Mouse (Mus musculus): ENCODE measurements around the gene Cyp3a57. TPM values are rescaled to one million over a fixed set of nuclear protein-coding genes. Genes with fewer than 3 reads are reported as not detected.
"Not testable (repeated sequence)": the region's sequence is repeated elsewhere in the genome, so short reads cannot be mapped to it uniquely, and the experiment has no call there.

Cyp3a57 gene
- polyA plus RNA-seq, 1 experiment from 2014 or later, result not detected

GRCm38 (mm10) chr5:145353081-145353480 lies 8.0 kb downstream of the Cyp3a57 start:
- Histone ChIP-seq H3K9ac (ENCODE audit: low read depth, low read length) (no peak overlapping the region), H3K4me1 (ENCODE audit: control insufficient read depth, insufficient read depth, low read length) (no peaks in the 10 kb centered on the region), H3K36me3 (ENCODE audit: control insufficient read depth, insufficient read depth, low read length) (no peaks in the 10 kb centered on the region), H3K27ac (ENCODE audit: low read depth, low read length) (no peak overlapping the region), H3K4me2 (replicated peaks; ENCODE audit: low read depth, low read length) (no peak overlapping the region), H3K9me3 (ENCODE audit: control insufficient read depth, low read length) (no peaks in the 10 kb centered on the region), H3K27me3 (ENCODE audit: control insufficient read depth, insufficient read depth, low read length) (no peaks in the 10 kb centered on the region), H3K4me3 (ENCODE audit: low read length) (no peak overlapping the region)
- no peak for ATAC-seq (ENCODE audit: low FRiP score, low TSS enrichment)
- WGBS, result 77% methylated on average over 1 of the region's 1 CpGs

DNA sequence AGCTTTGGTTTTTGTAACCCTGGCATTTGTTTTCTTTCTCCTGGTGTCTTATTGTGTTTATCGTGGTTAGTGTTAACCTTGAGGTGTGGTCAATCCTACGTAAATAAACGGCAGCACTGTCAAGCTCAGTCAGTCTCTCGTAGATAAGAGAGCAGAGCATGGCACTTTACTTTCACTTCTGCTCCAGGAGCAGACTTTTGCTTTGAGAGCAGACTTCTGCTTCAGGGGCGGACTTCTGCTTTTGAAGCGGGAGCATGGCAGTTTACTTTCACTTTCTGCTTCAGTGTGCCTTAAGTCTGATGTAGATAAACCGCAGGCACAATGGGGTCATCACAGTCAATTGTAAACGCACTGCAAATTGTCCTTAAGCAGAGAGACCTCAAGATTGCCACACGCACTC lies 70.3 kb downstream of the Cyp3a57 start:
- H3K4me1 ChIP-seq (ENCODE audit: control insufficient read depth, insufficient read depth, low read length); H3K9me3 ChIP-seq (ENCODE audit: control insufficient read depth, low read length); H3K36me3 ChIP-seq (ENCODE audit: control insufficient read depth, insufficient read depth, low read length); ATAC-seq (ENCODE audit: low FRiP score, low TSS enrichment); H3K27ac ChIP-seq (ENCODE audit: low read depth, low read length); H3K9ac ChIP-seq (ENCODE audit: low read depth, low read length); H3K4me3 ChIP-seq (ENCODE audit: low read length); H3K27me3 ChIP-seq (ENCODE audit: control insufficient read depth, insufficient read depth, low read length); H3K4me2 ChIP-seq (replicated peaks; ENCODE audit: low read depth, low read length): not testable (repeated sequence)
- WGBS, result 88% methylated on average over 9 of the region's 9 CpGs

- no peak overlapping the region for H3K4me3 ChIP-seq (ENCODE audit: low read length)
- no peaks in the 10 kb centered on the region for H3K9me3 ChIP-seq (ENCODE audit: control insufficient read depth, low read length)
- no peaks in the 10 kb centered on the region for H3K4me1 ChIP-seq (ENCODE audit: control insufficient read depth, insufficient read depth, low read length)
- no peaks in the 10 kb centered on the region for H3K27me3 ChIP-seq (ENCODE audit: control insufficient read depth, insufficient read depth, low read length)
- H3K9ac ChIP-seq (ENCODE audit: low read depth, low read length), result no peak overlapping the region
- no peak overlapping the region for H3K27ac ChIP-seq (ENCODE audit: low read depth, low read length)
- 74% methylated on average over 1 of the region's 1 CpGs for WGBS
- H3K36me3 ChIP-seq (ENCODE audit: control insufficient read depth, insufficient read depth, low read length), result no peaks in the 10 kb centered on the region
- ATAC-seq (ENCODE audit: low FRiP score, low TSS enrichment), result no peak
- no peak overlapping the region for H3K4me2 ChIP-seq (replicated peaks; ENCODE audit: low read depth, low read length)
Observed at GRCm38 (mm10) chr5:145422287-145422686, 77.2 kb downstream of the Cyp3a57 start.

DNA sequence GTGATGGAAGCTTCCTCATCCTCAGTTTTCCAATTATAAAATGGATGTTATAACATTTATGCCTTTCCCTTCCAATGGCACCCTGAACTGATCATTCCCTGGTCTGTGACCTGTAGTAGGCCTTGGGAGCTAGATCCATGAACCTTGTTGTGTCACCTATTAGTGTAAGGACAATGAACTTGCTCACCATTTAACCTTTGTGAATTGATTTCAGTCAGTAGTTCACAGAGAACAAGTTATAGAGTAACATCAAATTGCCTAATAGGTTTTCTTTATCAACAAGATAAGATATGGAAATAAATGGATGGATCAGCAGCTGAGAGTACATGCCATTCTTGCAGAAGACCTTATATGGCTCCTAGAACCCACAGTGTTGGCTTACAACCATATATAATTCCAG lies 85.9 kb downstream of the Cyp3a57 start:
- H3K36me3 ChIP-seq (ENCODE audit: control insufficient read depth, insufficient read depth, low read length), result no peaks in the 10 kb centered on the region
- H3K9ac ChIP-seq (ENCODE audit: low read depth, low read length), result no peak overlapping the region
- H3K9me3 ChIP-seq (ENCODE audit: control insufficient read depth, low read length), result peaks cover 7% of the 10 kb centered on the region; the same call in 1 of the 2 replicates
- no peak overlapping the region for H3K4me3 ChIP-seq (ENCODE audit: low read length)
- no peak overlapping the region for H3K27ac ChIP-seq (ENCODE audit: low read depth, low read length)
- ATAC-seq (ENCODE audit: low FRiP score, low TSS enrichment), result no peak
- H3K4me1 ChIP-seq (ENCODE audit: control insufficient read depth, insufficient read depth, low read length), result no peaks in the 10 kb centered on the region
- no peaks in the 10 kb centered on the region for H3K27me3 ChIP-seq (ENCODE audit: control insufficient read depth, insufficient read depth, low read length)
- no peak overlapping the region for H3K4me2 ChIP-seq (replicated peaks; ENCODE audit: low read depth, low read length)

DNA sequence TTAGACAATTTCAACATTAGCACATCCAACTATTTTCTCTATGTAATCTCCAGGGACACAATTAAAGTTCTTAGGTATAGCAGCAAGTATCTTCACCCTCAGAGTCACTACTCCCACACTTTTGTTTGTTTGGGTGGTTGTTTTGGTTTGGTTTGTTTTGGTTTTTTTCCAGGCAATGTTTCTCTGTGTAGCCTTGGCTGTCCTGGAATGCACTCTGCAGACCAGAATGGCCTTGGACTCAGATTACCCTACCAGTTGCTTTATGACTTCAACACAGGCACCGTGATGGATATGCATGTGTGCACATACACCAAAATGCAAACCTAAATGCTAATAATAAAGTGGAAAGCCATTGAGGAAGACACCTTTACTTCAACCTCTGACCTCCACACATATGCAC lies 88.6 kb downstream of the Cyp3a57 start:
- Histone ChIP-seq H3K36me3 (ENCODE audit: control insufficient read depth, insufficient read depth, low read length) (no peaks in the 10 kb centered on the region), H3K4me2 (replicated peaks; ENCODE audit: low read depth, low read length) (no peak overlapping the region)
- 91% methylated on average over 1 of the region's 1 CpGs for WGBS

More for the DNA sequence above, 88.6 kb downstream of the Cyp3a57 start:
- Histone ChIP-seq H3K9ac (ENCODE audit: low read depth, low read length) (no peak overlapping the region), H3K27me3 (ENCODE audit: control insufficient read depth, insufficient read depth, low read length) (no peaks in the 10 kb centered on the region), H3K27ac (ENCODE audit: low read depth, low read length) (no peak overlapping the region), H3K4me3 (ENCODE audit: low read length) (no peak overlapping the region), H3K4me1 (ENCODE audit: control insufficient read depth, insufficient read depth, low read length) (no peaks in the 10 kb centered on the region), H3K9me3 (ENCODE audit: control insufficient read depth, low read length) (peaks cover 7% of the 10 kb centered on the region; the same call in 1 of the 2 replicates)
- no peak for ATAC-seq (ENCODE audit: low FRiP score, low TSS enrichment)

Other genes starting within 250 kb of the Cyp3a57 start
- 115 and 163 TPM in 2 replicates for gene Arpc1b, start 231.1 kb upstream of the Cyp3a57 start, polyA plus RNA-seq (2014; fragmentation: Nextera tagmentation; extraction: Ambion mirVana)
- gene Pdap1, start 205.0 kb upstream of the Cyp3a57 start, polyA plus RNA-seq (2014; fragmentation: Nextera tagmentation; extraction: Ambion mirVana), result 113 and 152 TPM in 2 replicates
- 205 and 251 TPM in 2 replicates for gene Bud31, start 204.9 kb upstream of the Cyp3a57 start, polyA plus RNA-seq (2014; fragmentation: Nextera tagmentation; extraction: Ambion mirVana)
- 7.1 and 14.4 TPM in 2 replicates for gene Ptcd1, start 178.2 kb upstream of the Cyp3a57 start, polyA plus RNA-seq (2014; fragmentation: Nextera tagmentation; extraction: Ambion mirVana)
- gene Cpsf4, start 178.1 kb upstream of the Cyp3a57 start, polyA plus RNA-seq (2014; fragmentation: Nextera tagmentation; extraction: Ambion mirVana), result 30.6 and 37.1 TPM in 2 replicates
- gene Atp5j2, start 153.2 kb upstream of the Cyp3a57 start, polyA plus RNA-seq (2014; fragmentation: Nextera tagmentation; extraction: Ambion mirVana), result 568 and 762 TPM in 2 replicates
- gene Zkscan14, start 143.4 kb upstream of the Cyp3a57 start, polyA plus RNA-seq (2014; fragmentation: Nextera tagmentation; extraction: Ambion mirVana), result 7.8 and 10.2 TPM in 2 replicates
- 9.6 and 13.6 TPM in 2 replicates for gene Zkscan5, start 140.7 kb upstream of the Cyp3a57 start, polyA plus RNA-seq (2014; fragmentation: Nextera tagmentation; extraction: Ambion mirVana)
- 29.0 and 41.7 TPM in 2 replicates for gene Zfp655, start 113.6 kb upstream of the Cyp3a57 start, polyA plus RNA-seq (2014; fragmentation: Nextera tagmentation; extraction: Ambion mirVana)
- 0.70 and 1.2 TPM in 2 replicates for gene Zscan25, start 64.8 kb upstream of the Cyp3a57 start, polyA plus RNA-seq (2014; fragmentation: Nextera tagmentation; extraction: Ambion mirVana)
- not detected in 2 replicates for gene Cyp3a16, start 124.4 kb downstream of the Cyp3a57 start, polyA plus RNA-seq (2014; fragmentation: Nextera tagmentation; extraction: Ambion mirVana)
- gene Cyp3a41b, start 239.5 kb downstream of the Cyp3a57 start, polyA plus RNA-seq (2014; fragmentation: Nextera tagmentation; extraction: Ambion mirVana), result not detected in 2 replicates

Measured in kidney, embryonic 14.5 days (tissue).